Mouse (Mus musculus) Patski (cell line): ENCODE results near the gene Hist1h2bc. TPM values are rescaled to one million over a fixed set of nuclear protein-coding genes. Genes with fewer than 3 reads are reported as not detected.
"Not testable (repeated sequence)": the region's sequence is repeated elsewhere in the genome, so short reads cannot be mapped to it uniquely, and the experiment has no call there.

Source experiments
- ATAC-seq: fragments of 100-300 bp; one replicate; pipeline ENCODE4 v1.8.0; 2021
- CTCF ChIA-PET: fragments of 350-600 bp; sonication (Branson Sonifier 250); formaldehyde crosslinking; loops from one replicate; lab custom pipeline; 2022; ENCODE audit warnings: inconsistent platforms; lab: Charles Lee
- POLR2A ChIA-PET: fragments of 350-600 bp; sonication (Branson Sonifier 250); formaldehyde crosslinking; loops from one replicate; lab custom pipeline; 2022; ENCODE audit warnings: antibody characterized with exemption, inconsistent platforms; lab: Charles Lee
- DNase-seq: peaks from one replicate; pipeline ENCODE4 v3.0.0-alpha.2; 2011; ENCODE audit warnings: low read depth, low spot score
- H3K27me3 ChIP-seq: fragments of 371-371 bp; one replicate; pipeline ENCODE4 v1.5.1; 2021
- CTCF ChIP-seq: fragments of 100-300 bp; IDR thresholded peaks from one replicate; pipeline ENCODE4 v1.5.1; 2021
- in situ Hi-C: fragments of 300-500 bp; cut with MboI; formaldehyde crosslinking; loops from 3 replicates; pipeline ENCODE4 v1.11.1; 2018; ENCODE audit warnings: low pct_unique_long_range_greater_than_20kb, mixed read lengths
- polyA plus RNA-seq: library from polyadenylated mRNA; unstranded; gene quantifications from one replicate; pipeline ENCODE4 v1.2.3, GENCODE M21; 2021

Gene Hist1h2bc
- polyA plus RNA-seq, 1 experiment from 2014 or later = 60.2 TPM

- DNase-seq = no peak
- ChIA-PET POLR2A (no interaction called here), CTCF (interaction anchor here (0.8 to 2.9 kb wide), 2 partner anchors 24 to 28 kb away, joined by 4 to 21 read pairs; no protein-coding TSS in a partner anchor)
- no peaks in the 10 kb centered on the region for H3K27me3 ChIP-seq
- ATAC-seq = no peak
- TF ChIP-seq CTCF = no peak
- in situ Hi-C loops = no loop called here
Measured at GRCm38 (mm10) chr13:23708041-23708440, 24.0 kb downstream of the Hist1h2bc start.

GRCm38 (mm10) chr13:23708654-23709053, 24.7 kb downstream of the Hist1h2bc start:
- CTCF ChIA-PET = interaction anchor here (2.9 kb wide), 1 partner anchor 23 kb away, joined by 21 read pairs; no protein-coding TSS in a partner anchor
- POLR2A ChIA-PET = no interaction called here
- H3K27me3 ChIP-seq = no peaks in the 10 kb centered on the region
- ATAC-seq = no peak
- in situ Hi-C loops = no loop called here
- TF ChIP-seq CTCF = no peak
- DNase-seq = no peak

DNA sequence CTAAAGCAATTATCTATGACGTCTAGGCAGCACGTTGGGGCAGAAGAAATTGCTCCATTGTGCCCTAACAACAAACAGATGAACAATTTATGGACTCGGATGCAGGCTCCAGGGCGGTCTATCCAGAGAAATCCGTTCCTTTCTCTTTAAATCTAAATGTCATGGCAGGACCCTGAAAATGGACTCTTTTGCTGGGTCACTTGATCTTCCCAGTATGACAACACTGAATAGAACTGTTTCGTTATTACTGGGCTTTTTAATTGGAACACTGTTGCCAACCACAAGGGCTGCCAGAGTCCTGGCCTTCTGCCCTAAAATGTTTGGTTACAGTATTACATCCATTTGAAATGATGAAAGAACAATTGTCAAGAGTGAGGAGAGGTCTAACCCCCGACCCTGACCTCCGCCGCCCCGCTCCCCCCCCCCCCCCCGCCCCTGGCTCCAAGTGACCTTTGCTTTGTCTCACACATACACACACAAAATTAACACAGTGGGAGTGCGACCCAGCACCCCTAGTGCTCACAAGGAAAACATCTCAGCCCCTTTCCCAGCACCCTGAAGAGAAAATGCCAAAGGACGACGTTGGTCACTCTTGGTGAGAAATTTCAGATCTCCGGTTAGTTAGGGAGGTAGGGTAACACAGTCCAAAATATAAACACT, 25.8 kb downstream of the Hist1h2bc start:
- no peak for TF ChIP-seq CTCF
- ChIA-PET POLR2A (no interaction called here), CTCF (interaction anchor here (1.3 to 2.9 kb wide), 2 partner anchors 9 to 22 kb away, joined by 6 to 21 read pairs; no protein-coding TSS in a partner anchor)
- H3K27me3 ChIP-seq = no peaks in the 10 kb centered on the region
- no peak for ATAC-seq
- in situ Hi-C loops = no loop called here
- DNase-seq = no peak

GRCm38 (mm10) chr13:23710374-23711089, 26.5 kb downstream of the Hist1h2bc start, which contains the start of gene Hfe:
Hfe (minus strand) TSS chr13:23710854.
- in situ Hi-C loops = no loop called here
- ChIA-PET CTCF (interaction anchor here (1.3 to 1.5 kb wide), 2 partner anchors 9 to 21 kb away, joined by 4 to 6 read pairs; no protein-coding TSS in a partner anchor), POLR2A (no interaction called here)
- no peaks in the 10 kb centered on the region for H3K27me3 ChIP-seq
- no peak for TF ChIP-seq CTCF
- DNase-seq = no peak
- ATAC-seq = peak; percentile 44

GRCm38 (mm10) chr13:23716261-23717042, 32.5 kb downstream of the Hist1h2bc start:
- CTCF ChIA-PET = no interaction called here

DNA sequence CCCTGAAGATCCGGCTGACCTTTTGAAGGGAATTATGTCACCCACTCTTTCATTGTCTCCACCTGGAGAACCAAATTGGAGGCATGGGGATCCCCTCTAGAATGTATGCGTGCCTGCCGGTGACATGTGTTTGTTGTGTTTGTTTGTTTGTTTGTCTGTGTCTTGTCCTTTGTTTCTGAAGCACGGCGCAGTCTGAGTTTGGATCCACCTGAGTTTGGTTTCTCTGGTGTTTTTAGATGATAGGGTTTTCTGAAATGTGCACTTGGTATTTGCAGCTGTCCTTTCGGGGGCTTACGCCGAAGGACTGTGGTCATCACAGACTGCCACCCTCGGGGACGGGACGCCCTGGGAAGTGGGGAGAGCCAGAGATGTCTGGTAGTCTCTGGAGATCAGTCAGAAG, 33.2 kb downstream of the Hist1h2bc start:
- no peaks in the 10 kb centered on the region for H3K27me3 ChIP-seq
- CTCF ChIA-PET = interaction anchor here (1.1 to 1.5 kb wide), 2 partner anchors 13 to 16 kb away, joined by 4 read pairs; no protein-coding TSS in a partner anchor
- DNase-seq = no peak
- in situ Hi-C loops = no loop called here
- POLR2A ChIA-PET = no interaction called here
- ATAC-seq = no peak
- TF ChIP-seq CTCF = no peak

More at GRCm38 (mm10) chr13:23716261-23717042, 32.5 kb downstream of the Hist1h2bc start:
- TF ChIP-seq CTCF = no peak
- POLR2A ChIA-PET = no interaction called here
- no peaks in the 10 kb centered on the region for H3K27me3 ChIP-seq
- in situ Hi-C loops = no loop called here
- no peak for DNase-seq
- ATAC-seq = no peak

- DNase-seq, in situ Hi-C loops, ATAC-seq, H3K27me3 ChIP-seq, POLR2A ChIA-PET: not testable (repeated sequence)
- CTCF ChIA-PET = interaction anchor here (1.1 to 1.5 kb wide), 3 partner anchors 8 to 16 kb away, joined by 3 to 4 read pairs (median 4); no protein-coding TSS in a partner anchor
Measured at GRCm38 (mm10) chr13:23717593-23718245, 33.7 kb downstream of the Hist1h2bc start.

DNA sequence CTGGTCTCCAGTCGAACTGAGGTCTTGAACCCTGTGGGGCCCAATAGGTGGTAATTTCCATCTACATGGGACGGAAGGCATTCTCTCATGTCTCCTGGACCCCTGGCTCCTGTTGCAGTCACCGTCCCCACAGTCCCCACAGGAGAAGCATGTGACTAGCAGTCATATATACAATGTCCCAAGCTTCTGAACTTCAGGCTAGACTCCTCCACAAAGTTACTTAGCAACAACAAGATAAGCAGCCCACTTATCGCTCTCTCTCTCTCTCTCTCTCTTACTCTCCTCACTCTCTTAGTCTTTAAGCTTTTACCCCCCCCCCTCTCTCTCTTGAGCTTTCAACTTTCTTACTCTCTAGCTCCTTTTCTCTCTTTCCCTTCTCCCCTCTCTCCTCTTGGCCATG, 40.2 kb downstream of the Hist1h2bc start:
- no peak for DNase-seq
- ChIA-PET CTCF (interaction anchor here (0.8 to 1.1 kb wide), 2 partner anchors 10 to 12 kb away, joined by 3 read pairs; no protein-coding TSS in a partner anchor), POLR2A (no interaction called here)
- no peak for TF ChIP-seq CTCF
- H3K27me3 ChIP-seq = no peaks in the 10 kb centered on the region
- in situ Hi-C loops = no loop called here
- no peak for ATAC-seq

GRCm38 (mm10) chr13:23725213-23725612, 41.2 kb downstream of the Hist1h2bc start:
- TF ChIP-seq CTCF = no peak
- ChIA-PET POLR2A (no interaction called here), CTCF (interaction anchor here (1.0 kb wide), 1 partner anchor 23 kb away, joined by 3 read pairs; no protein-coding TSS in a partner anchor)
- DNase-seq = no peak
- no peak for ATAC-seq
- in situ Hi-C loops = loop anchor here (25.0 kb wide), 1 partner anchor 288 kb away; no protein-coding TSS in a partner anchor
- no peaks in the 10 kb centered on the region for H3K27me3 ChIP-seq
